Mouse (Mus musculus) myocyte (in vitro differentiated cells): ENCODE data around the gene Krtap1-4. TPM values are rescaled to one million over a fixed set of nuclear protein-coding genes. Genes with fewer than 3 reads are reported as not detected.

Source experiments
- H3K27me3 ChIP-seq: one replicate; pipeline ENCODE4 v1.6.1; 2011; ENCODE audit not compliant: control insufficient read depth, insufficient read depth, insufficient read length
- H3K36me3 ChIP-seq: one replicate; pipeline ENCODE4 v1.6.1; 2011; ENCODE audit not compliant: control insufficient read depth, insufficient read depth
- H3K4me2 ChIP-seq: one replicate; pipeline ENCODE4 v1.6.1; 2011; ENCODE audit warnings: low read depth, control low read depth
- H3K4me3 ChIP-seq: one replicate; pipeline ENCODE4 v1.5.1; 2011; ENCODE audit warnings: mild to moderate bottlenecking, control low read depth, moderate library complexity
- H3K79me2 ChIP-seq: one replicate; pipeline ENCODE4 v1.6.1; 2011; ENCODE audit not compliant: control insufficient read depth, insufficient read depth
- H3ac ChIP-seq: one replicate; pipeline ENCODE4 v1.6.1; 2011; ENCODE audit not compliant: control insufficient read depth, insufficient read length
- CEBPB ChIP-seq: IDR thresholded peaks from 2 replicates; pipeline ENCODE4 v1.6.1; 2011; ENCODE audit warnings: mild to moderate bottlenecking, moderate library complexity; ENCODE audit not compliant: poor library complexity, insufficient read depth, severe bottlenecking
- E2F4 ChIP-seq: IDR thresholded peaks from one replicate; pipeline ENCODE4 v1.6.1; 2011; ENCODE audit warnings: mild to moderate bottlenecking, control low read depth, moderate library complexity; ENCODE audit not compliant: insufficient read depth
- MAX ChIP-seq: IDR thresholded peaks from one replicate; pipeline ENCODE4 v1.6.1; 2011; ENCODE audit warnings: low read depth, mild to moderate bottlenecking, control low read depth
- MYOD1 ChIP-seq, 3 experiments: IDR thresholded peaks; one replicate each; pipeline ENCODE4 v1.6.1; 2011; ENCODE audit warnings: control low read depth in 2 of 3, low read depth in 2 of 3, mild to moderate bottlenecking in 2 of 3, moderate library complexity in 1 of 3; ENCODE audit not compliant: insufficient read length in 2 of 3, control insufficient read depth in 1 of 3
- MYOG ChIP-seq, 3 experiments: IDR thresholded peaks; one replicate each; pipeline ENCODE4 v1.6.1; 2011; ENCODE audit warnings: control low read depth in 2 of 3, low read depth in 2 of 3, mild to moderate bottlenecking in 2 of 3; ENCODE audit not compliant: insufficient read length in 2 of 3, control insufficient read depth in 1 of 3, insufficient read depth in 1 of 3
- POLR2A ChIP-seq: IDR thresholded peaks from one replicate; pipeline ENCODE4 v1.6.1; 2011; ENCODE audit warnings: low read depth, mild to moderate bottlenecking, control low read depth, moderate library complexity; ENCODE audit not compliant: insufficient read length
- POLR2AphosphoS2 ChIP-seq: IDR thresholded peaks from one replicate; pipeline ENCODE4 v1.6.1; 2011; ENCODE audit warnings: low read depth, control low read depth; ENCODE audit not compliant: insufficient read length
- REST ChIP-seq: IDR thresholded peaks from one replicate; pipeline ENCODE4 v1.6.1; 2011; ENCODE audit warnings: mild to moderate bottlenecking, control low read depth, moderate library complexity; ENCODE audit not compliant: insufficient read depth, insufficient read length
- SRF ChIP-seq: IDR thresholded peaks from one replicate; pipeline ENCODE4 v1.6.1; 2011; ENCODE audit warnings: low read depth; ENCODE audit not compliant: control insufficient read depth, insufficient read length
- TCF12 ChIP-seq: IDR thresholded peaks from one replicate; pipeline ENCODE4 v1.6.1; 2011; ENCODE audit warnings: mild to moderate bottlenecking, control low read depth; ENCODE audit not compliant: poor library complexity, insufficient read depth, severe bottlenecking
- TCF3 ChIP-seq: IDR thresholded peaks from one replicate; pipeline ENCODE4 v1.6.1; 2011; ENCODE audit warnings: low read depth, control low read depth; ENCODE audit not compliant: insufficient read length
- USF1 ChIP-seq: IDR thresholded peaks from one replicate; pipeline ENCODE4 v1.6.1; 2011; ENCODE audit warnings: low read depth, mild to moderate bottlenecking, control low read depth, moderate library complexity
- polyA plus RNA-seq: library from polyadenylated mRNA; unstranded; fragments of >200 nt; fragmentation: generic; extraction: Trizol; gene quantifications from one replicate; pipeline ENCODE4 v1.2.1, GENCODE M21; 2012; ENCODE audit warnings: missing spikeins

Krtap1-4 gene
- polyA plus RNA-seq, 1 experiment: not detected

GRCm38 (mm10) chr11:99562580-99562979 is 20.9 kb downstream of the Krtap1-4 start:
- TF ChIP-seq SRF: no peak
- TF ChIP-seq CEBPB: no peak
- no peak for TF ChIP-seq POLR2AphosphoS2
- TF ChIP-seq E2F4: no peak
- no peak for TF ChIP-seq POLR2A
- no peak for TF ChIP-seq USF1
- TF ChIP-seq TCF12: no peak
- no peak for TF ChIP-seq TCF3
- TF ChIP-seq MAX: no peak
- no peak for TF ChIP-seq MYOG (IDR thresholded peaks at IDR 0.05; ENCODE audit: control insufficient read depth in 1 of 3, insufficient read depth in 1 of 3, insufficient read length in 2 of 3, low read depth in 2 of 3)

GRCm38 (mm10) chr11:99559366-99559765 is 24.1 kb downstream of the Krtap1-4 start, which contains the start of gene Gm11939:
Gm11939 (minus strand) TSS chr11:99559466.
- H3K4me3 ChIP-seq: no peak within 1 kb of the TSS
- H3K4me2 ChIP-seq: no peak within 1 kb of the TSS
- no peaks in the 10 kb centered on the region for H3K79me2 ChIP-seq
- TF ChIP-seq MYOD1 (IDR thresholded peaks at IDR 0.05; ENCODE audit: control insufficient read depth in 1 of 3, insufficient read length in 2 of 3, low read depth in 2 of 3) (no peak), MAX (no peak), TCF12 (no peak), E2F4 (no peak), SRF (no peak), CEBPB (no peak), REST (no peak), POLR2AphosphoS2 (no peak), TCF3 (no peak), POLR2A (no peak), USF1 (no peak), MYOG (IDR thresholded peaks at IDR 0.05; ENCODE audit: control insufficient read depth in 1 of 3, insufficient read depth in 1 of 3, insufficient read length in 2 of 3, low read depth in 2 of 3) (no peak)
- H3ac ChIP-seq: no peak within 1 kb of the TSS
- no peaks in the 10 kb centered on the region for H3K27me3 ChIP-seq
- H3K36me3 ChIP-seq: no peaks in the 10 kb centered on the region

More at GRCm38 (mm10) chr11:99562580-99562979, 20.9 kb downstream of the Krtap1-4 start:
- Histone ChIP-seq H3K79me2 (no peaks in the 10 kb centered on the region), H3ac (no peak overlapping the region), H3K36me3 (no peaks in the 10 kb centered on the region), H3K4me2 (no peak overlapping the region), H3K27me3 (no peaks in the 10 kb centered on the region), H3K4me3 (no peak overlapping the region)

GRCm38 (mm10) chr11:99557976-99558745 is 25.3 kb downstream of the Krtap1-4 start:
- no peaks in the 10 kb centered on the region for H3K36me3 ChIP-seq
- H3ac ChIP-seq: no peak overlapping the region
- no peaks in the 10 kb centered on the region for H3K79me2 ChIP-seq
- no peak for TF ChIP-seq TCF12
- TF ChIP-seq REST: no peak
- TF ChIP-seq POLR2A: no peak
- TF ChIP-seq USF1: no peak
- no peak for TF ChIP-seq MAX
- no peak for TF ChIP-seq E2F4
- no peak for TF ChIP-seq MYOD1 (IDR thresholded peaks at IDR 0.05; ENCODE audit: control insufficient read depth in 1 of 3, insufficient read length in 2 of 3, low read depth in 2 of 3)
- TF ChIP-seq SRF: no peak
- TF ChIP-seq TCF3: no peak
- no peak for TF ChIP-seq CEBPB
- TF ChIP-seq MYOG (IDR thresholded peaks at IDR 0.05; ENCODE audit: control insufficient read depth in 1 of 3, insufficient read depth in 1 of 3, insufficient read length in 2 of 3, low read depth in 2 of 3): no peak
- TF ChIP-seq POLR2AphosphoS2: no peak
- H3K27me3 ChIP-seq: no peaks in the 10 kb centered on the region
- H3K4me2 ChIP-seq: no peak overlapping the region
- H3K4me3 ChIP-seq: no peak overlapping the region

- H3K4me3 ChIP-seq: no peak within 1 kb of the TSS
- TF ChIP-seq REST (no peak), E2F4 (no peak), POLR2AphosphoS2 (no peak), POLR2A (no peak), MAX (no peak)
- H3K4me2 ChIP-seq: no peak within 1 kb of the TSS
- no peak within 1 kb of the TSS for H3ac ChIP-seq
- no peaks in the 10 kb centered on the region for H3K27me3 ChIP-seq
- H3K36me3 ChIP-seq: no peaks in the 10 kb centered on the region
- H3K79me2 ChIP-seq: no peaks in the 10 kb centered on the region
Observed at GRCm38 (mm10) chr11:99556753-99557152, 26.7 kb downstream of the Krtap1-4 start, which contains the start of gene Krtap3-2. Krtap3-2 (minus strand) TSS chr11:99556853.

- H3K4me3 ChIP-seq: no peak overlapping the region
- no peaks in the 10 kb centered on the region for H3K36me3 ChIP-seq
- H3ac ChIP-seq: no peak overlapping the region
- H3K79me2 ChIP-seq: no peaks in the 10 kb centered on the region
- H3K27me3 ChIP-seq: no peaks in the 10 kb centered on the region
- no peak overlapping the region for H3K4me2 ChIP-seq
- TF ChIP-seq MYOD1 (IDR thresholded peaks at IDR 0.05; ENCODE audit: control insufficient read depth in 1 of 3, insufficient read length in 2 of 3, low read depth in 2 of 3) (no peak), SRF (no peak), MYOG (IDR thresholded peaks at IDR 0.05; ENCODE audit: control insufficient read depth in 1 of 3, insufficient read depth in 1 of 3, insufficient read length in 2 of 3, low read depth in 2 of 3) (no peak), TCF3 (no peak), REST (no peak), TCF12 (no peak), E2F4 (no peak), CEBPB (no peak), MAX (no peak), POLR2A (no peak), POLR2AphosphoS2 (no peak), USF1 (no peak)
Observed at GRCm38 (mm10) chr11:99556195-99556594, 27.3 kb downstream of the Krtap1-4 start.
